Mouse (Mus musculus) small intestine, adult 2 months (tissue): ENCODE results near the gene Gtf2f2. TPM values are rescaled to one million over a fixed set of nuclear protein-coding genes. Genes with fewer than 3 reads are reported as not detected.

Experiments used
- H3K27ac ChIP-seq: fragments of 200-500 bp; 2 replicates; pipeline ENCODE4 v1.5.1; 2012; ENCODE audit warnings: low read depth, low read length, control low read depth, inconsistent platforms; ENCODE audit not compliant: insufficient read depth
- H3K27me3 ChIP-seq: fragments of 200-500 bp; 2 replicates; pipeline ENCODE4 v1.6.1; 2012; ENCODE audit warnings: mild to moderate bottlenecking, moderate library complexity, low read length, inconsistent platforms; ENCODE audit not compliant: control insufficient read depth, insufficient read depth
- H3K36me3 ChIP-seq: fragments of 200-500 bp; 2 replicates; pipeline ENCODE4 v1.6.1; 2012; ENCODE audit warnings: mild to moderate bottlenecking, low read length, control low read depth, inconsistent platforms; ENCODE audit not compliant: control insufficient read depth, insufficient read depth
- H3K4me1 ChIP-seq: fragments of 200-500 bp; 2 replicates; pipeline ENCODE4 v1.6.1; 2012; ENCODE audit warnings: low read length, inconsistent platforms, mixed read lengths; ENCODE audit not compliant: control insufficient read depth, insufficient read depth, insufficient read length
- H3K4me3 ChIP-seq: fragments of 200-500 bp; 2 replicates; pipeline ENCODE4 v1.5.1; 2012; ENCODE audit warnings: low read depth, mild to moderate bottlenecking, control low read depth, inconsistent platforms, low read length, moderate library complexity
- CTCF ChIP-seq: fragments of 200-500 bp; IDR thresholded peaks from 2 replicates; pipeline ENCODE4 v1.5.1; 2012; ENCODE audit warnings: low read depth, mild to moderate bottlenecking, control low read depth, inconsistent platforms, low read length, moderate library complexity, mixed read lengths; ENCODE audit not compliant: insufficient replicate concordance, insufficient read length; ENCODE audit errors: extremely low read depth
- POLR2A ChIP-seq: fragments of 200-500 bp; IDR thresholded peaks from 2 replicates; pipeline ENCODE4 v1.6.1; 2012; ENCODE audit warnings: low read depth, mild to moderate bottlenecking, control low read depth, inconsistent platforms, low read length, moderate library complexity
- WGBS: fragments of 180-500 bp; shearing (Covaris S2); methylation state at CpG from one replicate; pipeline ENCODE4 v1.1.7; 2018; 5-methylcytosine and 5-hydroxymethylcytosine counted together
- polyA plus RNA-seq: library from polyadenylated mRNA; depleted of rRNA; stranded (reverse); fragments of >200 nt; gene quantifications from 2 replicates; pipeline ENCODE4 v1.2.3, GENCODE M21; 2012

The Gtf2f2 gene
- polyA plus RNA-seq, 1 experiment: 0.72 TPM

- WGBS: 84% methylated on average over 4 of the region's 4 CpGs
- TF ChIP-seq CTCF (no peak), POLR2A (no peak)
- H3K36me3 ChIP-seq: peaks cover 10% of the 10 kb centered on the region; the same call in 1 of the 2 replicates
- H3K27ac ChIP-seq: no peak overlapping the region
- no peaks in the 10 kb centered on the region for H3K4me1 ChIP-seq
- H3K27me3 ChIP-seq: no peaks in the 10 kb centered on the region
- no peak overlapping the region for H3K4me3 ChIP-seq
Observed at GRCm38 (mm10) chr14:75992371-75992770, 18.3 kb downstream of the Gtf2f2 start.

- H3K4me1 ChIP-seq: no peaks in the 10 kb centered on the region
- 89% methylated on average over 6 of the region's 6 CpGs for WGBS
- no peaks in the 10 kb centered on the region for H3K27me3 ChIP-seq
- no peak overlapping the region for H3K4me3 ChIP-seq
- peaks cover 8% of the 10 kb centered on the region; the same call in 1 of the 2 replicates for H3K36me3 ChIP-seq
- TF ChIP-seq POLR2A (no peak), CTCF (no peak)
- H3K27ac ChIP-seq: no peak overlapping the region
Observed at GRCm38 (mm10) chr14:75990936-75991335, 19.7 kb downstream of the Gtf2f2 start.

- no peak overlapping the region for H3K27ac ChIP-seq
- peaks cover 4% of the 10 kb centered on the region; the same call in 1 of the 2 replicates for H3K36me3 ChIP-seq
- TF ChIP-seq CTCF: no peak
- TF ChIP-seq POLR2A: no peak
- WGBS: 94% methylated on average over 1 of the region's 1 CpGs
- H3K27me3 ChIP-seq: no peaks in the 10 kb centered on the region
- H3K4me3 ChIP-seq: no peak overlapping the region
- H3K4me1 ChIP-seq: no peaks in the 10 kb centered on the region
Observed at GRCm38 (mm10) chr14:75989168-75989567, 21.5 kb downstream of the Gtf2f2 start.

GRCm38 (mm10) chr14:75986878-75987483 lies 23.7 kb downstream of the Gtf2f2 start:
- Histone ChIP-seq H3K4me3 (no peak overlapping the region), H3K4me1 (no peaks in the 10 kb centered on the region), H3K27me3 (no peaks in the 10 kb centered on the region), H3K27ac (no peak overlapping the region), H3K36me3 (0 out of 2 replicates have a peak, but pooled peaks cover 3% of the 10 kb centered on the region)
- WGBS: 78% methylated on average over 7 of the region's 7 CpGs
- TF ChIP-seq CTCF (no peak), POLR2A (no peak)

GRCm38 (mm10) chr14:75985112-75985511 lies 25.6 kb downstream of the Gtf2f2 start:
- Histone ChIP-seq H3K27ac (no peak overlapping the region), H3K36me3 (0 out of 2 replicates have a peak, but pooled peaks cover 3% of the 10 kb centered on the region), H3K27me3 (no peaks in the 10 kb centered on the region), H3K4me1 (no peaks in the 10 kb centered on the region), H3K4me3 (no peak overlapping the region)
- 73% methylated on average over 4 of the region's 4 CpGs for WGBS
- TF ChIP-seq POLR2A: no peak
- no peak for TF ChIP-seq CTCF

- no peak overlapping the region for H3K4me3 ChIP-seq
- no peaks in the 10 kb centered on the region for H3K27me3 ChIP-seq
- H3K36me3 ChIP-seq: 0 out of 2 replicates have a peak, but pooled peaks cover 4% of the 10 kb centered on the region
- 95% methylated on average over 2 of the region's 2 CpGs for WGBS
- H3K4me1 ChIP-seq: no peaks in the 10 kb centered on the region
- no peak overlapping the region for H3K27ac ChIP-seq
- no peak for TF ChIP-seq POLR2A
Observed at GRCm38 (mm10) chr14:75983891-75984290, 26.8 kb downstream of the Gtf2f2 start.

- TF ChIP-seq CTCF (no peak), POLR2A (no peak)
- Histone ChIP-seq H3K36me3 (peaks cover 4% of the 10 kb centered on the region; the same call in 1 of the 2 replicates), H3K27me3 (no peaks in the 10 kb centered on the region), H3K4me3 (no peak overlapping the region), H3K27ac (no peak overlapping the region), H3K4me1 (no peaks in the 10 kb centered on the region)
- 90% methylated on average over 3 of the region's 3 CpGs for WGBS
Observed at GRCm38 (mm10) chr14:75981231-75981630, 29.4 kb downstream of the Gtf2f2 start.

- WGBS: 64% methylated on average over 3 of the region's 3 CpGs
Observed at GRCm38 (mm10) chr14:75976107-75976506, 34.6 kb downstream of the Gtf2f2 start.

More at GRCm38 (mm10) chr14:75976107-75976506, 34.6 kb downstream of the Gtf2f2 start:
- H3K4me1 ChIP-seq: no peaks in the 10 kb centered on the region
- no peak overlapping the region for H3K27ac ChIP-seq
- peaks cover 3% of the 10 kb centered on the region; the same call in 1 of the 2 replicates for H3K36me3 ChIP-seq
- H3K27me3 ChIP-seq: no peaks in the 10 kb centered on the region
- TF ChIP-seq CTCF: no peak
- no peak for TF ChIP-seq POLR2A
- no peak overlapping the region for H3K4me3 ChIP-seq
